Mouse (Mus musculus) fat pad, adult 2 months (tissue): ENCODE data around the gene B3galt4.
"Not testable (repeated sequence)": the region's sequence is repeated elsewhere in the genome, so short reads cannot be mapped to it uniquely, and the experiment has no call there.

ENCODE experiments used
- DNase-seq: peaks from one replicate; pipeline ENCODE4 v3.0.0-alpha.2; 2011; ENCODE audit warnings: low read depth, low spot score; ENCODE audit errors: extremely low read depth

B3galt4 gene

DNA sequence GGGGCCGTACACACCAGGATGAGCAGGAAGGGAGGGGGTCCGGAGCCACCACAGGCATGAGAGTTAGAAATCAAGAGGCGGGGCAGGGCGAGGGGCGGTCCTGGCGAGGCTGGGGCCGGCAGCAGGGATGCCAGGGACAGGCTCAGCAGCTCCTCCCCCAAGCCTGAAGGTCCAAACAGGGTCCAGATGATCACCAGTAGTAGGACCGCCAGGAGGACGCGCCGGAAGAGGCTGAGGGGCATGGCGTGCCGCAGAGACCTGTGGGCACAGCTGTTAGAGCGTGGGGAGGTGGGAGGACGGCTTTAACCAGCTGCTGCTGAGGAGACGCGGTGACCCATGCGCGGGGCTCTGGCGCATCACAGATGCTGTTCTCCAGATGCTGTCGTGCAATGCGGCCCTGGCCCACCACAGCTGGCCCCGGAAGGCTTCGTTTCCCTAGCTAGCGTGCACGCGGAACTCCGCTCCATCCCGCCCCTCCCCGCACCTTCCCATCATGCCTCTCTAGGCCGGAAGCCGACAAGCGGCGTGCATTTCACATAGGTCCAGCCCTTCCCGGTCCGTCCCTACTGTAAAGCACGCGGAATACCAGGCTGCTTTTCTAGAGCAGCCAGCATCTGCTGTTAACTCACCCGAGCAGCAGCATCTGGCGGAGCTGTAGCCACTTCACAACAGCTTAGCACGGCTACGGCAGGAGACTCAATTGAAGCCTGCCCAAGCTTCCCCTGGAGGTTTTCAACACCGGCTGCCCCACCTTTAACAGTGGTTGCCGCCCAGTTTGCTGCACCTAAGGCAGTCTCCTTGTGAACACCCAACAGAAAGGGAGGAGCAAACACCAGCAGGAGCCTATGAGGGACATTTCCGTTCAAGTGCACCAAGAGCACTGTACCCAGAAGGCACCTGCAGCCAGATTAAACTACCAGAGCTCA is at the start of gene B3galt4:
Gene B3galt4 (minus strand): TSS at position 468 of the 926 bp plus-strand sequence.
- no peak for DNase-seq

DNA sequence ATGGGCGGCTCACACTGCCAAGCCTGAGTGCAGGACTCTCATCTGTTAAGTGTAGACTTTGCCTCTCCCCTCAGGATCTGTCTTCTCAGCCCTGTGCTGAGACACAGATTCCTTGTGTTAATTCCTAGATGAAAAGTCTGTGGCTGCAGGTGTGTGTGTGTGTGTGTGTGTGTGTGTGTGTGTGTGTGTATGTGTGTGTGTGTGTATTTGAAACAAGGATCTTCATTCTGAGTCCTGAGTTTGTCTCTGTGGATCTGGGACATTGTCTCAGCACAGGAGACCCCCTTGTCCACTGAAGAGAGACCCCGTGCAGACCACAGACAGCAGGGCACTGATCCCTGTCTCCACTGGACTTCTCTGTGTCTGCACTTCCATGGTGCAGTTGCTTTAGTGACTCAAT is 49.5 kb upstream of the B3galt4 start:
- not testable (repeated sequence) for DNase-seq

DNA sequence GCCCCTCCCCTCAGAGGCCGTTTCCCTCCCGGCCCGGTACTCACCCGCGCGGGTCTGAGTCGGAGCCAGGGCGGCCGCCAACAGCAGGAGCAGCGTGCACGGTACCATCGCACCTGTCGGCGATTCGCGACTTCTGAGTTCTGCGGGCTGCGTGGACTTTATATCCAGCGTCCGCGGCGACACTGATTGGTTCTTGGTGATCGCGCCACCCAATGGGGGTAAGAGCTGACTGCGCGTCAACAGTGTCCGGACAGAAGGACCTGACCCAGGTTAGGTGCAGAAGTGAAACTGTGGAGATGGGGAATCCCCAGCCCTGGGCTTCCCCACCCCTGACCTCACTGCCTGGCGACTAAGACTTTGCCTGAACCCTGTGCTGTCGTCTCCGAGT is 48.9 kb upstream of the B3galt4 start, which contains the start of gene H2-K1:
Gene H2-K1 (minus strand): TSS at position 198 of the 388 bp plus-strand sequence.
- peak; percentile 68 for DNase-seq

- DNase-seq = no peak
Measured at GRCm38 (mm10) chr17:33999341-34000149, 48.3 kb upstream of the B3galt4 start.

DNA sequence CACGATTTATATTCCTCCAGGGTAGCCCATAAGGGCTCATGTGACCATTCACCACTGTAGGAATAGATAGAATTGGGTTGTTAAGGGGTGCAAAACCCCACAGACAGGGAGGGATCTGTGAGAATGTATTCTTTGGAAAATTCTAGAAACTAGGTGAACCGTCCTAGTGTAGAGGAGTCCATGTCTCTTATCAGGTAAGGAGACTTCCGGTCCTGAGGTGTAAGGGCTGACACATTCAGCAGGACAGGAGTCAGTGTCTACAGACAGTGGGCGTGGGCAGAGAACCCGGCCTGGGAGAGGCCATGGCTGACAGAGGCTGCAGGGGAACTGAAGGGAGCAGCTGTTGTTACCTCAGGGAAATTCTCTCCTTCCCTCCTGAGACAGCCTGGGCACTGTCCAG is 47.4 kb upstream of the B3galt4 start:
- DNase-seq = not testable (repeated sequence)

DNA sequence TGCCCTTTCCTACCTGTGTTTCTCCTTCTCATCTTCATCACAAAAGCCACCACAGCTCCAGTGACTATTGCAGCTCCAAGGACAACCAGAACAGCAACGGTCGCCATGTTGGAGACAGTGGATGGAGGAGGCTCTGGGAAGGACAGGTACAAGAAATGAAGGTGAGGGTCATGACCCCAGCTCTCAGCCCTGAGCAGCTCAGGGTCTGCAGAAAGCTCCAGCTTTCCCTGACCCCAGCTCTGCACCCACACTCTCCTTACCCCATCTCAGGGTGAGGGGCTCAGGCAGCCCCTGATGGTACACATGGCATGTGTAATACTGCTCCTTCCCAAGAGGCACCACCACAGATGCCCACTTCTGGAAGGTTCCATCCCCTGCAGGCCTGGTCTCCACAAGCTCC is 45.7 kb upstream of the B3galt4 start:
- DNase-seq = not testable (repeated sequence)

DNA sequence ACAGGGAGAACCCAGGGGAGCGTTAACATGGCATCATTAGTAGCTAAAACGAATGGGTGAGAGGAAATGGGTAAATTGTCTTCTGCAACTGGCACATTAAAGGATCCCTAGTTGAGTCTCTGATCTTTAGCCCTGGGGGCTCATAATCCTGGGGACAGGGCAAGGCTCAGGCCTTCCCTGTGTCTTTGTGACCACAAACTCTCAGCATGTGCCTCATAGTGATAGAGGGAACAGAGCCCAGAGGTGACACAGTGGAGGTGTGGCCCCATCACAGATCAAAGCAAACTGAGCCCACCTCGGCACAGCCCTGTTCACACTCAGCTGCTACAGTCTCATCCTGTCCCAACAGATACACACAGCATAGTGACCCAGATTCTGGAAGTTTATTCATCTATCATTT is 44.4 kb upstream of the B3galt4 start:
- DNase-seq = no peak

DNA sequence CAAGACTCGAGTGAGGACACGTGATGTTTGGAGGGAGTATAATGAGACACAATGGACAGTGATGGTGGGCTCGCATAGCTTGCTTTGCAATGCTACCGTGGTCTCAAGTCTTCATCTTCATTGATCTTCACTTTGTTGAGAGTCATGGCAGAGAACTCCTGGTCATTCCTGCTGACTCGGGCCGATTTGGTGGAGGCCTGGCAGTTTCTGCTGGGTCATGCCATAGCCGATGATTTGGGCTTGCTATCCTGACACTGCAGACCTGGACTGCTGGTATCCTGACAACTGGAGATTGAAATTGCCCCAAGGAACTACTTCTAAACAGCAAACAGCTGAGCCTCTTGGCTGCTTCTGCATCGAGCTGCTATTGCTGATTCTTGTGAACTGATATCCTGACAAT is 43.7 kb upstream of the B3galt4 start:
- no peak for DNase-seq

DNA sequence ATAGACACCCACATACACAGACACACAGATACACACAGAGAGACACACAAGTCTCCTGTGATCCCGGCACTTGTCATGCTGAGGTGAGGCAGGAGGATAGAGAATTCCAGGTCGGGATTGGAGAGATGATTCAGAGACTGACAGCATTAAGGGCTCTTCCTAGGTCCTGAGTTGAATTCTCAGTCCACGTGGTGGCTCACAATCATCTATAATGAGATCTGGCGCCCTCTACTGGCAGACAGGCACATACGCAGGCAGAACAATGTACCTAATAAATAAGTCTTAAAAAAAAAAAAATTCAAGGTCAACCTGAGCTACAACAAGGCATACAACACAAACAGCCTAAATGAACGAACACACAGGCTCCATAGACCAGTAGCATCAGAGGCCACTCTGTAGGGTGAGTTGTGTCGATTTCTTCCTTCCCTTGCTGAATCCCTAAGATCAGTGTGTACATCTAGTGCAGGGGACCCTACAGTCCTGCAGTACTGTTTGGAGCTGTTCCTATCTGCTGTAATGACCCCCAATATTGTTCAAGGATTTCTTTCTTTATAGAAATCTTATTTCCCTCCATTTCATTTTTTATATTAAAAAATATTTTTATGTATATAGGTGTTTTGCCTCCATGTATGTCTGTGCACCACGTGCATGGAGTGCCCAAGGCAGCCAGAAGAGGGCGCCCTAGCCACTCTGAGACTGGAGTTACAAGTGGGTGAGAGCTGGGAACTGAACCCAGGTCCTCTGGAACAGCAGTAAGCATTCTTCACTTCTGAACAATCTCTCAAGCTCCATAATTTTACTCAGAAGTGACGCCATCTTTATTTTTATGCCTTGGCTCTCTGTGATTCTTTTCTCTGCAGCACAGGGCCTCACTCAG is 40.7 kb upstream of the B3galt4 start:
- DNase-seq = no peak

DNA sequence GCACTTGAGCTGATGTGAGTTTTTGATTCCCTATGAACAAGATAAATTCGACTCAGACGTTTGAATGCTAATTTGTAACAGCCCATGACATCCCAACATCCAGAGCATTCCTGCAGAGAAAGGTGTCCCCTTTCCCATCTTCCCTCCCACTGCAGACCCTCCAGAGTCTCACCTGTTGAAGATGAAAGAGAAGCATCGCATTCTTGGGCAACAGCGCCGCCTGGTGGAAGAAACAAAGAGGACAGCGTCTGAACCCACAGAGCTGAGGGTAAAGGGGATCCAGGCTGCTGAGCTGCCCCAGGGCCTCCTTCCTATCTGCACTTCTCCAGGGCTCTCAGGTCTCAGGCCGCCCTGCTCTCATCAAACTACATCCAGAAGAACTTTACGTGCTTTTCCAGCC is 30.8 kb upstream of the B3galt4 start:
- DNase-seq = not testable (repeated sequence)

DNA sequence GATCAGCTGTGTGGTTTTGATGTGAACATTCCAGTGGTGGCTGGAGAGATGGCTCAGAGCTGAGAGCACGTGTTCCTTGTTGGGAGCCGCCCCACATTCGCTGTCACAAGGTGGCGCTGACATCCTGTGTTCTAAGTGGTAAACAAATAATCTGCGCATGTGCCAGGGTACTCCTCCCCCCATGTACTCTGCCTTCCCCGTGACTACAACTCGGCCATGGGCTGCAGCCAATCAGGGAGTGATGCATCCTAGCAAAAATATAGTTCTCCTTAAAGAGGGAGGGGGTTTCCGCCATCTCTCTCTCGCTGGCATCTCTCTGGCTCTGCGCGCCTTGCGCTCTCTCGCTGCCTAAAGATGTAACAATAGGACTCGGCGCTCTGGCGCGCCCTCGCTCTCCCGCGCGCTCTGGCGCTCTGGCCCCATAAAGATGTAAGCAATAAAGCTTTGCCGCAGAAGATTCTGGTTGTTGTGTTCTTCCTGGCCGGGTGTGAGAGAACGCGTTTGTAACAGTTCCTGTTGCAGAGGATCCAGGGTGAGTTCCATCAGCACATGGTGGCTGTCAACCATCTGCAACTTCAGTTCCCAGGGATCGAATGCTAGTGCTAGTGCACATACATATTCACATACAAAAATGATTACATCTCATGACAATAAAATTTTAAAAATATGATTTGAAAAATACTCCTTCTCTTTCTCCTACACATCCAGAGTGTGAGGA is 30.1 kb upstream of the B3galt4 start:
- peak; percentile 36 for DNase-seq

- no peak for DNase-seq
Measured at GRCm38 (mm10) chr17:33980181-33981035, 29.1 kb upstream of the B3galt4 start.

DNA sequence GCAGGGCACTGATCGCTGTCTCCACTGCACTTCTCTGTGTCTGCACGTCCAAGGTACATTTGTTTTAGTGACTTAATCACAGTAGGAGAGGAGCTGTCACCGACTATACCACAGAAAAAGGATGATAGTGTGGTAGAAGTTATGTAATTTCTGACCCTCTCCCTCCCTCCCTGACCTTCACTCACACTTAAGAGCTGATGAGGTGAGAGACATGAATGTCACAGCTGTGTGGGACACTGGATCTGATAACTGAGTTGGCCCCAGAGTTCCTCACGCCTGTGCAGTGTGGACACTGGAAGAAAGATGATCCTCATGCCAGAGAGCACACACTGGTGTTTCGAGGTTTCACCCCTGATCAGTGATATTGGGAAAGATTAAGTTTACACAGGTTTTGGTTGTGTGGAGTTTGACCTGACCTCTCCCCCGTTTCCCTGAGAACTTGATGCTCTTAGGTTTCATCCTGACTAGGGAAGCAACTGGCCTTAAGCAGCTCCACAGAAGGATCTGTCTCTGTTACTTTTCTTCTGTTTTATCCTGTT is 28.3 kb upstream of the B3galt4 start:
- no peak for DNase-seq

DNA sequence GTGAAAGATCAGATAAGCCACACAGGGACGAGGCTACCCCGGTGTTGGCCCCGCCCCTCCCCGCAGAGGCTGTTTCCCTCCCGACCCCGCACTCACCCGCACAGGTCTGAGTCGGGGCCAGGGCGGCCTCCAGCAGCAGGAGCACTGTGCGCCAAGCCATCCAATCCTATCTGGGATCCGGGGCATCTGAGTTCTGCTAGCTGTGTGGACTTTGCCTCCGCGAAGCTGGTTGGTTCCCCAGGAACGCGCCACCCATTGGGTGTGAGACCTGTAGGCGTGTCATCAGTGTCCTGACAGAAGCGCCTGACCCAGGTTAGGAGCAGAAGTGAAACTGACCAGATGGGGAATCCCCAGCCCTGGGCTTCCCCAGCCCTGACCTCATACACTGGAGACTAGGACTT is 27.3 kb upstream of the B3galt4 start:
- no peak for DNase-seq

DNA sequence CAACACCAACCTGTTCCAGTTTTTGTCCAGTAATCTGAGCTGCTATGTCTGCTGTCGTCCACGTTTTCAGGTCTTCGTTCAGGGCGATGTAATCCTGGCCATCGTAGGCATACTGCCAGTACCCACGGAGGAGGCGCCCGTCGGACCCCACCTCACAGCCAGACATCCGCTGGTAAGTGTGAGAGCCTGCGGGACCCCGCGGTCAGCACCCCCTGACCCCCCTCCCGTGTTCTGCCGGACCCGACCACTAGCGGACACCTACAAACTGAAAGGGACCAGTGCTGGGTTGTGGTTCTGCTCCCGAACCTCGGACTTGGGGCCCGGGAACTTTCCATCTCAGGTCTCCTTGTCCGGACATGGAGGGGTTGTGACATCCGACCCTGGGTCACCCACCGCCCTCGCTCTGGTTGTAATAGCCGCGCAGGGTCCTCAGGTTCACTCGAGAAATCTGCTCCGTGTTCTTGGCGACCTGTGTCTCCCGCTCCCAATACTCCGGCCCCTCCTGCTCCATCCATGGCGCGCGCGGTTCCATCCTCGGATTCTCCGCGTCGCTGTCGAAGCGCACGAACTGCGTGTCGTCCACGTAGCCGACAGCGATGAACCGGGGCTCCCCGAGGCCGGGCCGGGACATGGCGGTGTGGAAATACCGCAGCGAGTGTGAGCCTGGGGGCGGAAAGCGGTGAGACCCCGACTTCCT is 26.7 kb upstream of the B3galt4 start:
- DNase-seq = no peak

- DNase-seq = no peak
Measured at GRCm38 (mm10) chr17:33973572-33973971, 22.3 kb upstream of the B3galt4 start.

DNA sequence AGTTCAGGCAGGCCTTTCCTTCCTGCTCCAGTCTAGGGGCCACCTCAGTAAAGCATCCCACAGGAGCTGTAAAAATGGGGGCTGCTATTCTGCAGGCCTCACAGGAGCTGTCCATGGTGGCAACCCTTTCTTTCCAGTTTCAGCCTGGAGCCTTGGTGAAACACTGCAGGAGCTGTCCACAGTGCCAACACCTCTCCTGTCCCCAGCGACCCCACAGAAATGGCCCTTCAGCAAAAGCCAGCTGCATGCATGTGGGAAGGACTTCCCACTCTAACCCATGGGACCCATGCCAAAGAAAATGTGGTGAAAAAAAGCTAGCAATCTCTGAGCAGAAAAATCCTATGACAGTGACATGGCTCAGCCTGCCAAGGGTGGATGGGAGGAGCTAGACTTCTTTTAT is 21.4 kb upstream of the B3galt4 start:
- DNase-seq = no peak

DNA sequence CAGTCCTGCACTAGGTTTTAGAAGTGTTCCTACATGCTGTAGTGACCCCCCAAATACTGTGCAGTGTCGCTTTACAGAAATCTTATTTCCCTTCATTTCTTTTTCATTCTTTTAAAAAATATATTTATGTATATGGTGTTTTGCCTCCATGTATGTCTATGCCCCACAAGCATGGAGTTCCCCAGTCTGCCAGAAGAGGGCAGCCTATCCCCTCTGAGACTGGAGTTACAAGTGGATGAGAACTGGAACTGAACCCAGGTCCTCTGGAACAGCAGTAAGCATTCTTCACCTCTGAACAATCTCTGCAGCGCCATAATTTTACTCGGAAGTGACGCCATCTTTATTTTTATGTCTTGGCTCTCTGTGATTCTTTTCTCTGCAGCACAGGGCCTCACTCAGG is 18.1 kb upstream of the B3galt4 start:
- DNase-seq = no peak
